Mouse (Mus musculus) left cerebral cortex, adult 2 months (tissue): ENCODE measurements at regions not wholly inside any gene's neighbourhood (a gene's known extent, or its start where the extent isn't known, plus 50 kb on each side); places are given as distances from the start of the nearest gene placed in this dataset.

Experiments used
- DNase-seq, 2 experiments: peaks; one replicate each; pipeline ENCODE4 v3.0.0; 2021 to 2022; ENCODE audit warnings: low spot score in 2 of 2, mixed read lengths in 1 of 2; ENCODE audit errors: extremely low spot score in 1 of 2
- H3K27ac ChIP-seq: fragments of 200-600 bp; 2 replicates; pipeline ENCODE4 v1.8.1; 2022
- H3K4me3 ChIP-seq: fragments of 200-600 bp; 2 replicates; pipeline ENCODE4 v1.8.1; 2022
- CTCF ChIP-seq: fragments of 200-600 bp; IDR thresholded peaks from 2 replicates; pipeline ENCODE4 v1.8.1; 2022; ENCODE audit warnings: antibody characterized with exemption, mild to moderate bottlenecking, moderate library complexity
- intact Hi-C: fragments of 180-260 bp; cut with DNase I; formaldehyde crosslinking; loops from one replicate; pipeline ENCODE4 v1.15.1; 2025

DNA sequence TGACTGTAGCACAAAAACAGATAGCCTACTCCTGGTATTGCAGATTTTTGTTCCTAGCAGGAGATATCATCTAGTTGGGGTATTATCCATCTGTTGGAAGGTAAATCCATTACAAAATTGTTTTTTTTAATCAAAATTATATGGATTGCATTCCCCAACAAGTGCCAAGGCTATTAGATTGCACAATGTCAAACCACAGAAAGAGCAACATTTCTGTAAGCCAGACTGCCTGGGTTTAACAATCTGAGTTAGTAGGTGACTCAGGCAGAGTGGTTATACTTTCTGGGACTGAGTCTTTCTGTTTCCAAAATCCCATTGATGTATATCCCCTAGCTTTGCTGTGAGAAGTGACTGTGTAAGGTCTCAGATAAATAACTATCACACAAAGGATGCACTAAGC is 155.0 kb downstream of the Cxcl12 start:
- no peak for TF ChIP-seq CTCF
- Histone ChIP-seq H3K27ac (no peak overlapping the region), H3K4me3 (no peak overlapping the region)
- DNase-seq = no peak
- intact Hi-C loops = no loop called here

DNA sequence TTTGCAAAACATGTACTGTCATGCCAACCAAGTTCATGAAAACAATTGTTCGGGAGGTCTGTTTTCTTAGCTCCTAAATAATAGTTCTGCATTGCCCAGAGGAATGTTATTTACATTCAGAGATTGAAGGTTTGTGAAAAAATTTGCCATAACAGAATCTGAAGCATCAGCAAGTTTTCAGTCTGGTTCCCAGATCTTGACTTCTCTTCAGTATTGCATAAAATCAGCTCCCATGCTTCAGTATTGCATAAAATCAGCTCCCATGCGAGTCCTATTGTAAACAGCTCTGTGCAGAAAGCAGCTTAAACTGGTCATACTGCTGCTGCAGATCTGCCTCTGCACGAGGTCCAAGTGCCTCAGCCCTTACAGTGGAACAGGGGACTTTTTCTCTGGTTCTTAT is 155.5 kb downstream of the Cxcl12 start:
- no peak for DNase-seq
- no peak for TF ChIP-seq CTCF
- intact Hi-C loops = no loop called here
- no peak overlapping the region for H3K4me3 ChIP-seq
- no peak overlapping the region for H3K27ac ChIP-seq

DNA sequence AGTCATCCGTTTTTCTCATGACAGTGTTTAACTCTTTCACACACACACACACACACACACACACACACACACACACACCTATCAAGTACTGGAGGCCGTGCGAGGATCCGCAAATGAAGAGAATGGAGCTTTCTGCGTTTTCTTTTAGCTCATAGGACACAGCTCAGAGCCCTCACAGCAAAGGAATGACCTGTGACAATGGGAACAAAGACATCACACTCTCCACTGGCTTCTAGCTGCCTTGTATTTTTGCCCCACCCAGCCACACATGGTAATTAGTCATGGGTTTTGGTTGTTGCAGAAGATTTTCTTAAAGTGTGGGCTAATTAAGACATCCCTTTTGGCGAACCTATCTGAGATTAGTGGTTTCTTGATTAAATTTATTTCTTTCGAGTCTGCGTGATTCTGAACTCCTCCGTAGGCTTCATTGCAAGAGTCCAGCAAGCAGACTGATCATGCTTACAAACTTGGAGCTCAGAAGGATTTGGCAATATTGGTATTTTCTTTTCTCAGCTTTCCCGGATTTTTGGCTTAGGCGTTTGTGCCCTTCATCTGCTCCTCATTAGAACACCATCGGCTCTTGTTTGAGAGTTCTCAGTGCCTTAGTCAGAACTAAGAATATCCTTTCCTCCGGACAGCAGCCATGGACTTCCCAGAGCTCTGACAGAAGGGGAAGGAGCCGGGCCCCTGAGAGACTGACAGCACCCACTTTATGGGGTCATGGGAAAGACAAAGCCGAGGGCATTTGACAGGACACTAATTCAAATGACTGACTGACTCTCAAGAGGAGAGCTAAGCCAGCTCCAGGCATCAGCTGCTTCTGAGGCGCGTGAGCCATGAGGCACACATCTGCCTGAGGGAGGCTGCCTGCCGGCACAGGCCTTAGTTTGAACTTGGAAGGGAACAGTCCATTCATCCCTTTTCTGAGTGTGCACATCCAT is 158.8 kb downstream of the Cxcl12 start:
- H3K4me3 ChIP-seq = no peak overlapping the region
- H3K27ac ChIP-seq = no peak overlapping the region
- no peak for DNase-seq
- no peak for TF ChIP-seq CTCF
- intact Hi-C loops = no loop called here

GRCm38 (mm10) chr6:117329164-117329939 is 161.0 kb downstream of the Cxcl12 start:
- H3K27ac ChIP-seq = no peak overlapping the region
- no peak for DNase-seq
- TF ChIP-seq CTCF = no peak; the same call in none of the 2 replicates
- H3K4me3 ChIP-seq = no peak overlapping the region
- intact Hi-C loops = no loop called here

DNA sequence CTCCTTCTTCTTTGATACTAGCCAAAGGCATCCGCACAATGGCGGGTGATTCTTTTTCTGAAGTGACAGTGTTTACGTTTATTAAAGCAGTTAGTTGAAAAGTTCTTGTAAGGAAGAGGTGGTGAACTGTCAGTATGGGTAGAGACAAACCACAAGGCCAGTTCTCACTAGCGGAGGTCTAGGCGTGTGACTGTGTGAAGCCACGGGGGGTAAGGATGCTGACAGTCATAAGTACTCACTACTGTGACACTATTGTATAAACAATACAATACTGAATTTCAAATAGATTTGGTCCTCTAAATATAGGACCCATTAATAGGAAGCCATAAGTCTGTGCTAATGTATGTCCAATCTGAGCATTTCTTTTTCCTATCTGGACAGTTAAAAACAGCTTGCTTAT is 161.9 kb downstream of the Cxcl12 start:
- no peak overlapping the region for H3K27ac ChIP-seq
- H3K4me3 ChIP-seq = no peak overlapping the region
- no peak for DNase-seq
- intact Hi-C loops = no loop called here
- TF ChIP-seq CTCF = no peak

GRCm38 (mm10) chr6:117330726-117331360 is 162.5 kb downstream of the Cxcl12 start:
- Histone ChIP-seq H3K27ac (no peak overlapping the region), H3K4me3 (no peak overlapping the region)
- no peak for DNase-seq
- no peak for TF ChIP-seq CTCF
- intact Hi-C loops = no loop called here

DNA sequence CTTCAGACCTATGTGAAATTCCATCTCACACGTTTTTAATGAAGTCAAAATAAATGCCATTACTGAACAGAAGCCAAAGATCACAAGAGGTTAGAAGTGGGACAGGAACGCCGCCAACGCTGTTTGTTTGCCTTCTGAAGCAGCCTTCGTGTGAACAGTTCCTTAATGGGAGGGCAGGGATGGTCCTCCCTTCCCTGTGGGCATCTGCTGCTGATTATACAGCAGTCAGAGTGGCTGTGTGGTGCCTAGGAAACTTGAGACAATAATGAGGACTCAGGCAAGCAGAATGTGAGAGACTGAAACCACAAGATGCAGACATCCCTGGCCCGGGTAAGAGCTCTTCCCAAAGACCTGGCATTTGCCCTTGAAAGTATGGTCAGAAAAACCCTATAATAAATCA is 164.3 kb downstream of the Cxcl12 start:
- TF ChIP-seq CTCF = no peak
- no peak for DNase-seq
- no peak overlapping the region for H3K27ac ChIP-seq
- intact Hi-C loops = no loop called here
- no peak overlapping the region for H3K4me3 ChIP-seq

GRCm38 (mm10) chr6:117342123-117342522 is 173.8 kb downstream of the Cxcl12 start:
- intact Hi-C loops = no loop called here
- no peak overlapping the region for H3K4me3 ChIP-seq
- TF ChIP-seq CTCF = no peak
- DNase-seq = no peak
- H3K27ac ChIP-seq = no peak overlapping the region

DNA sequence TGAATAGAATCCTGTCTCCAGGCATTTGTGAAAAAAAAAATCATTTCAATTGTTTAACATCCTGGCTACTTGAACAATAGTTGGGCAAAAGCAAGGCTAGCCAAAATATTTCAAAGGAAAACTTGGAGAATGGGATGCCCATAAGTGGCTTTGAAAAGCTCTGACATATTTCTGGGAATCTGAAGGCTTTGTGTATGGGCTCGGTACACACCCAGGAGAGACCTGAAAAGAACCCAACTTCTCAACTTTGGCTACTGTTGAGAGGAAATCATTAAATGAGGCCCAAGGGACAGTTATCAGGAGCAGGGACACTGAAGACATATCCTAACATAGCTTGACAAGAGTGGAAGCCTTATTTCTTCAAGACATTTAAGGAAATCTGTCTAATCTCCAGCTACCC is 179.0 kb downstream of the Cxcl12 start:
- Histone ChIP-seq H3K4me3 (no peak overlapping the region), H3K27ac (no peak overlapping the region)
- DNase-seq = no peak
- intact Hi-C loops = no loop called here
- TF ChIP-seq CTCF = no peak

DNA sequence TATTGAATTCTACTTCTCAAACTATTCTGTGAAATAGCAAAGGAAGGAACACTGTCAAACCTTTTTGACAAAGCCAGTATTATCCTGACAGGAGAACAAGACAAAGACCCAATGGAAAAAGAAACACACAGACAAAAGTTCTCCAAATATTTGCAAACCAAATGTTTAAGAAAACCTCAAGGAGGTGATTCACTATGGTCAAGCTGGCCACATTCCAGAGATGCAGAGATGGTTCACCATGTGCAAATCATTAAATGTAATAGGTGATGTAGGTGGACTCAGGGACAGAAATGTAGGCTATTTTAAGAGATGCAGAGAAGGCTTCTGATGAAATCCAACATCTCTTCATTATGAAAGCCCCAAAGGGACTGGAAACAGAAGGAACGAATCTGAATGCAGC is 183.5 kb downstream of the Cxcl12 start:
- DNase-seq = no peak
- Histone ChIP-seq H3K4me3 (no peak overlapping the region), H3K27ac (no peak overlapping the region)
- intact Hi-C loops = no loop called here
- no peak for TF ChIP-seq CTCF

DNA sequence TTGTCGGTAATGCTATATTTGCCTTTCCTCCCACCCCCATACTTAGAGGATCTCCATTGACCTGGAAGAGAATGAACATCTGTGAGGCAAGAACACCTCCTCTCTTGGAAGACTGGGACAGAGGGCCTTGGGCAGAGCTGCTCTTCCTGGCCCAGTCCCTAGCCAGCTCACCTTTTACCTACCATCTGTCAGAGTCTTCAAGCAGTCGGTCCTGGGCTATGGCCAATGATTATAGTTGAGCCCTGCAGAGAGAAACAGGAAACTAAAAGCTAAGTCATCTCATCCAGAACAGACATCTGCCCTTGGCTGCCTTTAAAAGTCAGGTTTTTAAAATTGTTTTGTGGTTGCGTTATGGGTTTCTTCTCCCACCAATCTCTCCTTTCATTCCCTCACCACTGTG is 184.8 kb downstream of the Cxcl12 start:
- DNase-seq = no peak
- no peak overlapping the region for H3K4me3 ChIP-seq
- TF ChIP-seq CTCF = no peak
- no peak overlapping the region for H3K27ac ChIP-seq
- intact Hi-C loops = no loop called here

- no peak for TF ChIP-seq CTCF
- no peak for DNase-seq
- no peak overlapping the region for H3K4me3 ChIP-seq
- intact Hi-C loops = no loop called here
- H3K27ac ChIP-seq = no peak overlapping the region
Observed at GRCm38 (mm10) chr6:117356101-117356500, 187.8 kb downstream of the Cxcl12 start.
